Mouse (Mus musculus) spleen, adult 12 weeks (tissue): Measurements from ENCODE around the gene Kif6.

Source experiments
- DNase-seq: peaks from one replicate; pipeline ENCODE4 v3.0.0; 2022; ENCODE audit warnings: low spot score

Kif6 gene

GRCm38 (mm10) chr17:49860057-49860816, 245.3 kb downstream of the Kif6 start:
- no peak for DNase-seq

DNA sequence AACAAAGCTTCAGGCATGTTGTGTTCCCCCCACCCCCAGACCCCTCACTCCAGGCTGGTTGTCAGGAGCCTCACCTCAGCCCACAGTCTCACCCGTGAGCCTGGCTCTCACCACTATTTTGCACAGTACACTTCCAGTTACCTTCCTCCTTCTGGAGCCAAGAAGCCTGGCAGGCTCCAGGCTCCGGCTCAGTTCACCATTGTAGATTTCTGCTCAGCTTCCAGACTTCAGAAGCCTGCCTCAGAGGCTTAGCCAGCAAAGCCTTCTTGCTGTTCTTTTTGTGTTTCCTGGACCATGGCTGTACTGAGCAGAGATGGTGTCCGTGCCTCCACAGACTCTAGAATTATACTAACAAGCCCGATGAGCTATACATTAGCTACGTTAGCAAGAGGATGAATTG, 248.7 kb downstream of the Kif6 start:
- DNase-seq = no peak

DNA sequence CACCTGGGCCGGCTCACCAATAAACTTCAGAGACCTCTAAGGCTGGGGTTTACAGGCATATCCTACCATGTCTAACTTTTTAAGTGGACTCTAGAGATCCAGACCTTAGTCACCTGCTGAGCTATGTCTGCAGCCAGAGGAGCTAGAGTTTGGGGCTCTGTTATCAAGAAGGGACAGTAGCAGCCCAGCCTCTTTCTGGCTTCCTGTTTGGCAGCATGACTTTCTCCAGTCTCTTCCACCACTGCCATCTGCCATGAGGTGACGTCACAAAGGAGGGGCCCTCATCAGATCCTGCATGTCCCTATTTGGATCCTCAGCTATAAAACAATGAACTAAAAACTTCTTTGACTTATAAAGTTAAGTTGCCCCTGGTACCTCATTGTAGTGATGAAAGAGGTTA, 250.7 kb downstream of the Kif6 start:
- no peak for DNase-seq

DNA sequence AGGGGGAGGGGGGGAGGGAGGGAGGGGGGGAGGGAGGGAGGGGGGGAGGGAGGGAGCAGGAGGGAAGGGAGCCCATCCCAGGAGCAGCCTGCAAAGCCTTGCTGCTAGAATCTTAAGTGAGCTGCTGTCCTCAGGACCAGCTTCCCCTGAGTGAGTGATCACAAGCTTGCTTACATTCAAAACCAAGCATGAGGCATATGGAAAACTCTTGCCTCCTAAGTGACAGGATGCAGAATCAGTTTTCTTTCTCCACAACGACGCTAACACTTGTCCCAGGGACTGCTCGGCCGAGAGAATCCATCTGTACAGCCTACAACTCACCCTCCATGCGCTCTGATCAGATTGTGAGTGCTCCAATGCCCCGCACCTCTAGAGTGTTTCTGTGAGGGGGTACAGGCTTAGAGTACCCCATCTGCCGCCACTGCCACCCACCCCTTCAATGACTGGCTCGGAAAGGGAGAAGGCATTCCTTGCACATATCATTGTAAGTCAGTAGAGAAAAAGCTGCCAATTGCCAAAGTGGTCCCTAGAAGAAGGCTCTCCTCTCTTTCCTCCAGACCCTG, 251.8 kb downstream of the Kif6 start:
- no peak for DNase-seq

DNA sequence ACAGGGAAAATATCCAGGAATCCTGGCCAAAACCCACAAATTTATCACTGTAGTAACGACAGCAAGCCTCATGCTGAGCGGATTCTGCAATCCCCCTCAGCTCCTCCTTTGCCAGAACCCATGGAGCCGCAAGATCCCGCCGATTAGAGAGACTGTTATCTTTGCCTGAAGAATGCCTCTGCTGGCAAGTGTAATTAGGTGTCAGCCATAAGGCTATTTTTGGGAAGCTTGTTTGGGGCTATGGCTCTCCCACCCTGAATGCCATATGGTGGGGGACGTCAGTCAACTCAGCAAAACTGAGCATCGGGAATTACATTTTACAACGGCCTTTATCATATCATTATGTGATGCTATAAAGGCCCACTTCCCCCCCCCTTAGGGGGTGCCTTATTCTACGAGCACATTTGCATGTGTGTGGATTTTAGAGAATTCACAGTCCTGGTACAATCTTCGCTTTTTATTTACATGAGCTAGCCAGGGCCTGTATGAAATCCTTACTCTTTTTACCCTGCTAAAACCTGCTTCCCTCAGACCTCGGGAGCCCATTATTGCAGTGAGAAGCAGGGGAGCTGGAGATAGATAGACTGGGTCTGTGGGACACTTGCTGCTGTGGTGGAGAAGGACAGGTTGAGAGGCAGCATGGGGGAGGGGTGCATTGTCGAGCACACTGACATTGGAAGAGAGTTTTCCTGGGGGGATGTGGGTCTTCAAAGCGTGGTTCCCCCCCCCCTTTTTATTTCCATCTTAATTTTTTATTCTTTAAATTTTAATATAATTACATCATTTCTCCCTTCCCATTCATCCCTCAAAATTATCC, 252.6 kb downstream of the Kif6 start:
- DNase-seq = no peak

DNA sequence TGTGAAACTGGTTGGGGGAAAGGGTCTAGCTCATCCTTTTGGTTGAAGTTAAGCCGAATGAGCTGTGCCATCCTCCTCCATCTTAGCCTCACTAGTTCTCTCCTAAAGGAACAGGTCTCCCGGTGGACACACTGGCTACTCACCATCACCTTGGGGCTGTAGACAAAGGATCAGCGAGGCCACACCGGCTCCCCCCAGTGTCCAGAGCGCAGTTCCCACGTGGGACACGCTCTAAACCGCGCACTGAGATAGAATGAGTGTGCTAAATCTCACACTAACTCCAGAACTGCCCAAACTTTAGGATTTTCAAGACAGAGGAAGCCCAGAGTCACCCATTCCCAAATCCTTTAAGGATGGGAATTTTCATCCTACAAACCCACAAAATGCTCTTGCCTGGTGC, 254.3 kb downstream of the Kif6 start:
- no peak for DNase-seq

DNA sequence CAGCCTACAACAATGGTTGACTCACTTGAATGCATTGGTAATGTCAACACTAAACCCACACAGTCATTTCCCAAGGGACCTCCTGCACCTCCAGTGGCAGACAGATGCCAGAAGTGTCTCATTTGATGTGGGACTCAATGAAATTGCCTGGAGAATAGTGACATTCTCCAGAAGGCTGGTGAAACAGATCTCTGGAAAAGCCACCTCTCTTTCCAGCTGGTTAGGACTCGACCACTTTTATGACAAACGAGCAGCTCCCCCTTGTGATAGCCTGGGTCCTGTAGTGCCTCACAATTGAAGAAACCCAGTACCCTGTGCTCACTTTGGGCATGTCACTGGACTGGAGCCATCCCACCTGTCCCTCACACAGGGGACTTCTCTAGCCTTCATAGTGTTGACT, 257.4 kb downstream of the Kif6 start:
- no peak for DNase-seq

- no peak for DNase-seq
Observed at GRCm38 (mm10) chr17:49874746-49875145, 259.8 kb downstream of the Kif6 start.

- DNase-seq = no peak
Observed at GRCm38 (mm10) chr17:49875401-49875800, 260.5 kb downstream of the Kif6 start.

DNA sequence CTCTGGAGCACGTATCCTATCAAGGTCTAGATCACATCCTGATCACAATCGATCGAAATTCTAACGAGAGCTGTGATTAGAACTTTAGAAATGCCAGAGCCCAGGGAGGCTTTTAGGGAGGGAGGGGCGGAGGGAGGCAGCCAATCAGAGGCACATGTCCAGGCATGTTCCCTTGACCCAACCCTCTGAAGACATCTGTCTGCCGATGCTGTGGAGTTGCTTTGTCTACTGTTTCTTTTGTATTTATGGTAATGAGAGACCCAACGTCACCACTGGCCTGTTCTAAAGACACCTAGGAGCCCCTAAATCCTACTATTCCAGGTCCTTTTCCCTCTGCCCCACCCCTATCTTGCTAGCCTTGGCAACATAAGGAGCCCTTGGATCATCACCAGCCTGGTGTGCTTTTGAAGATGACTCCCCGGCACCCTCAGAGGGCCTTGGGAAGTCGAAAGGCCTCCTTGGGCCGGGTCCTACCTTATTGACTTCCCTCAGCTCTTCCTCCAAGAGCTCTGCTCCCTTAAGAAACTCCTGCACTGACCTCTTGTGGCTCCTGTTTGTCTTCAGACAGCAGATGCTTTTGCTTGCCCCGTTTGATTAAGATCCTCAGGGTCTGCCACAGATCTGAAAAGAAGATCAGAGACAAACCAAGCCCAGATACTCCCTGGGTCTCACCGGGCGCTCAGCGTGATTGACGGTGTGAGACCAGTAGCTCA, 261.2 kb downstream of the Kif6 start:
- no peak for DNase-seq

- DNase-seq = no peak
Observed at GRCm38 (mm10) chr17:49880919-49881744, 266.2 kb downstream of the Kif6 start.

GRCm38 (mm10) chr17:49881796-49882195, 266.9 kb downstream of the Kif6 start:
- no peak for DNase-seq

DNA sequence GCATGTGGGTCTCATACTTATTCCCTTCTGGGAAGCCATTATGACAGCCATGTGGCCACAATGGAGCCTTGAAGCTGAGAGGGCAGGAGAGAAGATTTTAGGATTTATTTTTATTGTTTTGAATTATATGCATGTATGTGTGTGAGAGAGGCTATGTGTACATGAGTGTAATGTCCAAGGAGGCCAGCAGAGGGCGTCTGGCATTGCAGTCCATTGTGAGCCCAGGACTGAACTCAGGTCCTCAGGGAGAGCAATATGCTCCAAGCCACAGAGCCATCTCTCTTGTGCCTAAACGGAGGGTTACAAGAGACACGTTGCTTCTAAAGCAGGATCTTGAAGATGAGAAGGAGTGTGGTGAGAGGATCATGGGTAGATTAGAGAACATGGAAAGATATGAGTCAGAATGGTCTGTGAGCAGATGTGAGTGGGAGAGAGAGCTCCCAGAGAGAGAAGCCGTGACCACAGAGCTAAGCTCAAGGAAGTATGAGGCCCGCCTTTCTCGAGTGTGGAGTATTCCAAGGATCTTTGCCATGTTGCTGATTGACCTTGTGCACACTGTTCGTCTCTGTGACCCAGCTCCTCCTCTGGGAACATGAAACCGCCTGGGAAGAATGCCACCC, 268.3 kb downstream of the Kif6 start:
- DNase-seq = no peak

DNA sequence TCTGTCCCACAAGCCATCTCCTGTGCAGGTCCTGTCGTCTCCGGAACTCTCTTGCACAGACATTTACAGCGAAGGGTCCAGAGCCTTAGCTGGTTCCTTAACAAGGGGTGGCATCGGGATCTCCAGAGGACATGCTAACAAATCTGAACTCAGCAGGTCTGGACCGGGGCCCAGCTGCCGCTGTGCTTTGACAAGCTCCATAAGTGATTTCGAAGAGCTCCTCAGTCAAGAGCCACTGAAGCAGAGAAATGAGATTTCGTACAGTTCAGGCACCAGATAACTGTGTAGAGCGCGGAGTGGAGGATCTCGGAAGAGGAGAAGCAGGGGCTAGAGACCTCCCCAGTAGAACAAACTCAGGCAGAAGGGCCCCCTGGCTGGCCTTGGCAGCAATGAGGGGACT, 270.1 kb downstream of the Kif6 start:
- no peak for DNase-seq

DNA sequence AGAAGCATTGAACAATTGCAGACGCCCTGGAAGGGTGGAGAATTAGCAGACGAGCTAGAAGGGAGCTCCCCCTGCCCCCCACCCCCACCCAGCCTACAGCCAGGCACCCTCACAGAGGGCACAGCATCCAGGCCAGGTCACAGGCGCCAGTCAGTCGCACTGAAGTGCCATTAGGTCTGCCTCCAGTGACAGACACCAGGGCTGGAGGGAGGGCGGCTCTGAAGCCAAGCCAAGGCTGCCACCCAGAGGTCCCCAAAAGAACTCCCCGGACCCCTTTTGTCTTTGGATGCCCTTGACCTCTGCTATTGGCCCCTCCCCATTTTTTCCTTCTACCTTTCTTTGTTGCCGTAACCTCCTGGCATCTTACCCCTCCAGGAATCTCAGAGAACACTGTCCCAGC, 274.7 kb downstream of the Kif6 start:
- no peak for DNase-seq

- no peak for DNase-seq
Observed at GRCm38 (mm10) chr17:49890861-49891260, 275.9 kb downstream of the Kif6 start.

DNA sequence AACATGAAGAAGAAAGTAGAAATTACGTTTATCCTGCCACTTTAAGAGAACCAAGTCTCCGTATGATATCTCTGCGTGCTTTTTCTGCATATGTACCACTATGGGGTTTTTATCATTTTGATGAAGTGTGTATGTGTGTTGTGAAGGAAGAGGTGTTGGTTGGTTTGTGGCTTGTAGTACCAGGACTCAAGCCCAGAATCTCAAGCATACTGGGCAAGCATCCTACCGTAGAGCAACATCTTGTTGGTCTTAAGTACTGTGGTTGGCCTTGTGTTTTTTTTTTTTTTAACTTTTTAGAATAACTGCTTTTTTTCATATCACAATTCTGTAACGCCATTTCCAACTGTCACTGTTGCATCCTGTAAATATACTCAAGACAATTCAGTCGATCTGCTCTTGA, 277.5 kb downstream of the Kif6 start:
- no peak for DNase-seq

- no peak for DNase-seq
Observed at GRCm38 (mm10) chr17:49894471-49894870, 279.5 kb downstream of the Kif6 start.

DNA sequence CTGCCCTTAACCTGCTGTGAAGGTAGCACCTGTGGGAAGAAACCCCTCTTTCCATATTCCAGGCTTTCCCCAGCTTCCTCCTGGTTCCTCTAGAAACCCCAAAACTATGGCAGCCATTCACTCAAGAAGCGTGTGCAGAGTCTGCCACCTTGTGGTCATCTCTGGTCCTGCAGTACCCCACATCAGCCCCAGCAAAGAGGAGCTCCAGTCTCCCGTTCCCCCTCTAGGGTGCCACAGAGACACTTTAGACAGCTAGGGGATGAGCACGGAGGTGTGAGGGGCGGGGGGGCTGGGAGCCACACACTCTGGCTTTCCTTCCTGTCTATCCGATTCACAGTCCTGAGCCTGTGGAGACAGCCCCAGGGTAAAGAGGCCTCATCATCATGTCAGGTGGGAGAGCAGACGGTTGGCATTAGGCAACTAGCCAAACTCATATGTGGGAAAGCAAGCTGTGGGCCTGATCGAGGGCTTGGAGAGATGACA, 284.0 kb downstream of the Kif6 start:
- peak; percentile 11 for DNase-seq

GRCm38 (mm10) chr17:49902613-49903012, 287.7 kb downstream of the Kif6 start:
- no peak for DNase-seq

GRCm38 (mm10) chr17:49923429-49923828, 308.5 kb downstream of the Kif6 start:
- no peak for DNase-seq
